Mouse (Mus musculus): Measurements from ENCODE around the gene Gemin5. TPM values are rescaled to one million over a fixed set of nuclear protein-coding genes. Genes with fewer than 3 reads are reported as not detected.

Gene Gemin5
- total RNA-seq, 1 experiment, result 70.1 TPM

DNA sequence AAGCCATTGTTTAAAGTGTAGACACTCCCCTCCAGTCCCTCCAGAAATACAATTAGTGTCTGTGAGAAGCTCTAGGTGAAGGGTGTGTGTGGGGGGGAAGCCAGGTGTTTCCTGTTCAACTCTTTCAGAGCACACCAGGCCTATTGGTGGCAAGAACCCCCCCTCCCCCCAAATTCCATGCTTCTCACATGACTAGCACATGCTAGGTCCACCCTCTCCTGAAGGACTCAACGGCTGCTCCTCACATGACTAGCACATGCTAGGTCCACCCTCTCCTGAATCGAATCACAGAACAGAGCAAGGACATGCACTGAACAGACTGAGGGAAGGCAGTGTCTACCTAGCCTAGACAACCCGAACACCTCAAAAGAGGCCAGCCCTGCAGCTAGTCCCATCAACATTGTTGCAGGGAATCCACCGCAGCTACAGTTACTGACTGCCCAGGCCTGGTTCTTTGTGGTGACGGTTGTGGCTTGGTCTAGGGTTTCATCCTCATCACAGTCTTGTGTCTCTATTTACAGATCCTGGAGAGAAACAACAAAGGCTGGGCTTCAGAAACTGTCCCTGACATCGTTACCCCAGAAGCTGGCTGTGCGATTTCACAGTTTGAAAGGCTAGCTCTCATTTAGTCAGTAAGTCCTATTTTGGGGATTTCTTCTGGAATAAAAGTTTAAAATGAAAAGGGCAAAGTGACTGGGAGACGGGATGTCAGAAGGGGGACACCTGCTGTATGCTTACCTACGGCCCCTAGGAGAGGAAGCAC lies 65.6 kb downstream of the Gemin5 start:
- no peaks in the 10 kb centered on the region for H3K9me3 ChIP-seq (ENCODE audit: control insufficient read depth, insufficient read depth, low read depth, low read length)
- DNase-seq (ENCODE audit: low read depth, low spot score), result peak; percentile 47
- in situ Hi-C loops (cut with MboI; ENCODE audit: low sequenced_read_pairs in 2 of 2, unreplicated experiment in 2 of 2), result no loop called here
- no peak for TF ChIP-seq MAFK (IDR thresholded peaks at IDR 0.05; ENCODE audit: insufficient read depth, low read depth, low read length)
- TF ChIP-seq HCFC1 (IDR thresholded peaks at IDR 0.05; ENCODE audit: borderline replicate concordance, insufficient read depth, low read length), result no peak
- no peak for TF ChIP-seq ZC3H11A (IDR thresholded peaks at IDR 0.05; ENCODE audit: borderline replicate concordance, low read depth, low read length)
- no peak for TF ChIP-seq CHD2 (IDR thresholded peaks at IDR 0.05; ENCODE audit: low read depth, low read length)
- no peak for TF ChIP-seq ZNF384 (IDR thresholded peaks at IDR 0.05; ENCODE audit: low read depth, low read length)
- H3K4me1 ChIP-seq (ENCODE audit: control insufficient read depth in 2 of 2, insufficient read depth in 2 of 2, low read length in 2 of 2, poor library complexity in 1 of 2), result peaks cover 0 to 7% of the 10 kb centered on the region in 2 experiments; a peak in 1 of 4 replicates
- peak overlapping the region; percentile 100 for H3K27ac ChIP-seq (ENCODE audit: insufficient read depth, low read depth, low read length, poor library complexity, severe bottlenecking)
- peak overlapping the region; percentile 57 to 64 for H3K4me3 ChIP-seq (ENCODE audit: insufficient read depth in 1 of 2, low read depth in 1 of 2, low read length in 2 of 2, poor library complexity in 1 of 2, severe bottlenecking in 1 of 2)
- no peaks in the 10 kb centered on the region for H3K36me3 ChIP-seq (ENCODE audit: control insufficient read depth, insufficient read depth, low read length, poor library complexity, severe bottlenecking)
- H3K9ac ChIP-seq (ENCODE audit: insufficient read depth, low read depth, low read length, poor library complexity, severe bottlenecking), result peak overlapping the region; percentile 87

DNA sequence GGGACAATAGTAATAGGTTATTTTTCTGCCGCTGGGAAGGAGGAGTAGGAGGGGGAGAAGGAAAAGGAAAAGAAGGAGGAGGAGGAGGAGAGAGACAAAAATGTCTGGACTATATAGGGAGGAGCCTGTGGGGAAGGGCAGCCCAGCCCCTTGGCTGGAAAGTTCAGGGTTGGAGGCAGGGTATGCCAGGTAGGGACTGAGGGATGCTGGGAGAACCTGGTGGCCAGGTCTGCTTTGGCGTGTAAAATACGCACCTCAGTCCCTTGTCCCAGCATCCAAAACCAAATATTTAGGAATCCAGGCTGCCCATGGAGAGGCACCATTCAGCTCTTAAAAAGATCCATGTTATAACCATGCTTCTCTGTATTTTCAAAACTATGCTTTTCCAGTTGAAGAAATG lies 66.2 kb downstream of the Gemin5 start:
- no peak overlapping the region for H3K4me3 ChIP-seq (ENCODE audit: insufficient read depth in 1 of 2, low read depth in 1 of 2, low read length in 2 of 2, poor library complexity in 1 of 2, severe bottlenecking in 1 of 2)
- no peak overlapping the region; the same call in 1 of the 2 replicates for H3K27ac ChIP-seq (ENCODE audit: insufficient read depth, low read depth, low read length, poor library complexity, severe bottlenecking)
- no peaks in the 10 kb centered on the region for H3K36me3 ChIP-seq (ENCODE audit: control insufficient read depth, insufficient read depth, low read length, poor library complexity, severe bottlenecking)
- no peak for DNase-seq (ENCODE audit: low read depth, low spot score)
- in situ Hi-C loops (cut with MboI; ENCODE audit: low sequenced_read_pairs in 2 of 2, unreplicated experiment in 2 of 2), result no loop called here
- no peaks in the 10 kb centered on the region for H3K9me3 ChIP-seq (ENCODE audit: control insufficient read depth, insufficient read depth, low read depth, low read length)
- peaks cover 0 to 3% of the 10 kb centered on the region in 2 experiments; a peak in 1 of 4 replicates for H3K4me1 ChIP-seq (ENCODE audit: control insufficient read depth in 2 of 2, insufficient read depth in 2 of 2, low read length in 2 of 2, poor library complexity in 1 of 2)
- no peak overlapping the region for H3K9ac ChIP-seq (ENCODE audit: insufficient read depth, low read depth, low read length, poor library complexity, severe bottlenecking)
- TF ChIP-seq HCFC1 (IDR thresholded peaks at IDR 0.05; ENCODE audit: borderline replicate concordance, insufficient read depth, low read length) (no peak), ZC3H11A (IDR thresholded peaks at IDR 0.05; ENCODE audit: borderline replicate concordance, low read depth, low read length) (no peak), MAFK (IDR thresholded peaks at IDR 0.05; ENCODE audit: insufficient read depth, low read depth, low read length) (no peak), CHD2 (IDR thresholded peaks at IDR 0.05; ENCODE audit: low read depth, low read length) (no peak), ZNF384 (IDR thresholded peaks at IDR 0.05; ENCODE audit: low read depth, low read length) (no peak)

DNA sequence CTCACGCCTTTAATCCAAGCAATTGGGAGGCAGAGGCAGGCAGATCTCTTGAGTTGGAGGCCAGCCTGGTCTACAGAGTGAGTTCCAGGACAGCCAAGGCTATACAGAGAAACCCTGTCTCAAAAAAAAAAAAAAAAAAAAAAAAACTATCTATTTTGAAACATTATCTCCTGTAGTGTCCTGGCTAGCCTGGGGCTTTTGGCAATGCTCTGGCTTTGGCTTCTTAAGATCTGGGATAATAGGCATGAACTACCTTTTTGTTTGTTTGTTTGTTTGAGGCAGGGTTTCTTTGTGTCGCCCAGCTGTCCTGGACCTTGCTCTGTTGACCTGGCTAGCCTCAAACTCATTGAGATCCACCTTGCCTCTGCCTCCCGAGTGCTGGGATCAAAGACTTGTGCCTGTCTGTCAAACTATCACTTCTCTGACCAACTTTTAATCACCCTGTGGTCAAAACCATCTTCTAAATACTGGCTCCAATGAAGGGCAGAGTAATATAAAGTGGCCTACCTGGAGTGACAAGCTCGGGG lies 67.1 kb downstream of the Gemin5 start:
- Histone ChIP-seq H3K27ac (ENCODE audit: insufficient read depth, low read depth, low read length, poor library complexity, severe bottlenecking) (peak overlapping the region; percentile 59), H3K4me3 (ENCODE audit: insufficient read depth in 1 of 2, low read depth in 1 of 2, low read length in 2 of 2, poor library complexity in 1 of 2, severe bottlenecking in 1 of 2) (no peak overlapping the region), H3K9ac (ENCODE audit: insufficient read depth, low read depth, low read length, poor library complexity, severe bottlenecking) (no peak overlapping the region), H3K36me3 (ENCODE audit: control insufficient read depth, insufficient read depth, low read length, poor library complexity, severe bottlenecking) (no peaks in the 10 kb centered on the region), H3K9me3 (ENCODE audit: control insufficient read depth, insufficient read depth, low read depth, low read length) (no peaks in the 10 kb centered on the region), H3K4me1 (ENCODE audit: control insufficient read depth in 2 of 2, insufficient read depth in 2 of 2, low read length in 2 of 2, poor library complexity in 1 of 2) (peaks cover 0 to 3% of the 10 kb centered on the region in 2 experiments; a peak in 1 of 4 replicates)
- in situ Hi-C loops (cut with MboI; ENCODE audit: low sequenced_read_pairs in 2 of 2, unreplicated experiment in 2 of 2), result no loop called here
- DNase-seq (ENCODE audit: low read depth, low spot score), result no peak
- TF ChIP-seq ZC3H11A (IDR thresholded peaks at IDR 0.05; ENCODE audit: borderline replicate concordance, low read depth, low read length), result no peak
- TF ChIP-seq MAFK (IDR thresholded peaks at IDR 0.05; ENCODE audit: insufficient read depth, low read depth, low read length), result no peak
- TF ChIP-seq ZNF384 (IDR thresholded peaks at IDR 0.05; ENCODE audit: low read depth, low read length), result peak; percentile 73
- no peak for TF ChIP-seq HCFC1 (IDR thresholded peaks at IDR 0.05; ENCODE audit: borderline replicate concordance, insufficient read depth, low read length)
- TF ChIP-seq CHD2 (IDR thresholded peaks at IDR 0.05; ENCODE audit: low read depth, low read length), result no peak

DNA sequence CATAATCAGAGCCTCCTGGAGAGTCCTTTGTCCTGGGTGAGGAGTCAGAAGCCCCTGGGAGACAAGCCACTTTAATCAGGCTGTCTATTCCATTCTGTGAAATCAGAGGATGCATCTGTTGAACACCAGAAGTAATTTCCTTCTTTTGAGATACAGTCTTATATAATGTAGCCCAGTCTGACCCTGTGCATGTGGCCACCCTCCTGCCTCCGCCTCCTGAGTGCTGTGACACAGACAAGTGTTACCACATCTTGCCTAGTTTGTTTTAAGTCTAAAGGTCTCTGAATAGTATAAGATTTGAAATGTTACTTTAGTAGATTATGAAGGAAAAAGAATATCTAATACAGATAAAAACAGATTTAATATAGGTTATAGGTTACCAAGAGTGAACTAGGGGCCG lies 68.3 kb downstream of the Gemin5 start:
- no peak overlapping the region for H3K4me3 ChIP-seq (ENCODE audit: insufficient read depth in 1 of 2, low read depth in 1 of 2, low read length in 2 of 2, poor library complexity in 1 of 2, severe bottlenecking in 1 of 2)
- no peak overlapping the region for H3K9ac ChIP-seq (ENCODE audit: insufficient read depth, low read depth, low read length, poor library complexity, severe bottlenecking)
- in situ Hi-C loops (cut with MboI; ENCODE audit: low sequenced_read_pairs in 2 of 2, unreplicated experiment in 2 of 2), result no loop called here
- H3K4me1 ChIP-seq (ENCODE audit: control insufficient read depth in 2 of 2, insufficient read depth in 2 of 2, low read length in 2 of 2, poor library complexity in 1 of 2), result peaks cover 0 to 3% of the 10 kb centered on the region in 2 experiments; a peak in 1 of 4 replicates
- no peak overlapping the region for H3K27ac ChIP-seq (ENCODE audit: insufficient read depth, low read depth, low read length, poor library complexity, severe bottlenecking)
- TF ChIP-seq HCFC1 (IDR thresholded peaks at IDR 0.05; ENCODE audit: borderline replicate concordance, insufficient read depth, low read length) (no peak), ZNF384 (IDR thresholded peaks at IDR 0.05; ENCODE audit: low read depth, low read length) (no peak), CHD2 (IDR thresholded peaks at IDR 0.05; ENCODE audit: low read depth, low read length) (no peak), ZC3H11A (IDR thresholded peaks at IDR 0.05; ENCODE audit: borderline replicate concordance, low read depth, low read length) (no peak), MAFK (IDR thresholded peaks at IDR 0.05; ENCODE audit: insufficient read depth, low read depth, low read length) (no peak)
- H3K9me3 ChIP-seq (ENCODE audit: control insufficient read depth, insufficient read depth, low read depth, low read length), result no peaks in the 10 kb centered on the region
- DNase-seq (ENCODE audit: low read depth, low spot score), result no peak
- H3K36me3 ChIP-seq (ENCODE audit: control insufficient read depth, insufficient read depth, low read length, poor library complexity, severe bottlenecking), result no peaks in the 10 kb centered on the region
